27 mouse cellular contexts compared by ENCODE assay signal in genomic region chr6:71713532-71713931, GRCm38 (mm10). TPM values are rescaled to one million over a fixed set of nuclear protein-coding genes. Genes with fewer than 3 reads are reported as not detected.
A peak's percentile ranks its signal among the peaks of the same experiment; 100 is the strongest.
DNase-seq lines count a peak whose midpoint lies in the region; ATAC-seq and TF ChIP-seq lines count a peak whose summit lies in the region.
"Had no signal": no experiment of that assay in that cellular context is flagged by ENCODE, and none has a peak within 500 bp of the region (broad histone marks: within the 10 kb centered on the region; RNA-seq: fewer than 3 reads in every experiment).

No protein-coding gene starts in this region.

- TF ChIP-seq CTCF in lung, postnatal 0 days (IDR thresholded peaks at IDR 0.05): 0 out of 2 replicates have a peak, but pooled peaks have one; percentile 12
- TF ChIP-seq CTCF in lung, adult 2 months (IDR thresholded peaks at IDR 0.05; ENCODE audit: insufficient read depth, low read length): no peak
- peak in 1 of 2 experiments; percentile 24; a peak in 1 of 4 replicates for TF ChIP-seq CTCF in CH12.LX (conservative IDR thresholded peaks at IDR 0.05 in 1 of 2, IDR thresholded peaks at IDR 0.05 in 1 of 2; ENCODE audit: low read depth in 2 of 2, low read length in 2 of 2)

- WGBS in heart, embryonic 10.5 days: 76% methylated on average over 2 of the region's 2 CpGs
- WGBS in lung, postnatal 0 days: 73% methylated on average over 2 of the region's 2 CpGs
- WGBS in lung, adult 2 months: 93% methylated on average over 2 of the region's 2 CpGs
- WGBS in kidney, embryonic 15.5 days: 82% methylated on average over 2 of the region's 2 CpGs

- no peaks in the 10 kb centered on the region for H3K9me3 ChIP-seq in heart, embryonic 10.5 days
- H3K9me3 ChIP-seq in lung, postnatal 0 days (ENCODE audit: low read length): no peaks in the 10 kb centered on the region
- H3K9me3 ChIP-seq in CH12.LX (replicated peaks; ENCODE audit: low read length): no peaks in the 10 kb centered on the region
- no peaks in the 10 kb centered on the region for H3K9me3 ChIP-seq in kidney, embryonic 15.5 days (replicated peaks)
- H3K9me3 ChIP-seq: forebrain, embryonic 13.5 days; heart, embryonic 15.5 days; hindbrain, embryonic 12.5 days; midbrain, embryonic 12.5 days; neural tube, embryonic 13.5 days had no signal

- no peak for TF ChIP-seq POLR2A in lung, adult 2 months (IDR thresholded peaks at IDR 0.05; ENCODE audit: borderline replicate concordance, extremely low read depth, low read depth, low read length)
- TF ChIP-seq POLR2A in CH12.LX (IDR thresholded peaks at IDR 0.05; ENCODE audit: low read depth, low read length): no peak

- in situ Hi-C loops in CH12.LX (cut with MboI; ENCODE audit: low pct_ligation_motif_present, low pct_unique_long_range_greater_than_20kb, low sequenced_read_pairs): no loop called here

- peak; percentile 57 for DNase-seq in heart, embryonic 10.5 days (ENCODE audit: low spot score)
- no peak for DNase-seq in heart, adult 18-20 months
- DNase-seq in lung, postnatal 0 days (ENCODE audit: low spot score): no peak
- no peak for DNase-seq in lung, adult 2 months
- DNase-seq in CH12.LX (ENCODE audit: extremely low read depth): no peak
- DNase-seq in frontal cortex, postnatal 14 days (ENCODE audit: low spot score in 2 of 2): no peak
- DNase-seq: adrenal gland, adult 8-10 months; cerebellum, adult 2 months; cerebellum, postnatal 14 days; gastrocnemius, adult 2 months; gastrocnemius, postnatal 36 days; kidney, adult 11 months; kidney, postnatal 36 days; layer of hippocampus, postnatal 36 days; liver; lung, embryonic 14.5 days; thymus, adult 18-20 months; thymus, postnatal 36 days had no signal

- H3K36me3 ChIP-seq in heart, embryonic 10.5 days: peaks cover 12% of the 10 kb centered on the region
- H3K36me3 ChIP-seq in lung, postnatal 0 days (ENCODE audit: insufficient read depth, low read length): no peaks in the 10 kb centered on the region
- H3K36me3 ChIP-seq in CH12.LX (replicated peaks in 1 of 2; ENCODE audit: control insufficient read depth in 1 of 2, insufficient read depth in 1 of 2, low read length in 1 of 2): no peaks in the 10 kb centered on the region
- no peaks in the 10 kb centered on the region for H3K36me3 ChIP-seq in kidney, embryonic 15.5 days
- H3K36me3 ChIP-seq: heart, embryonic 15.5 days; hindbrain, embryonic 12.5 days; midbrain, embryonic 12.5 days had no signal

- no peak for TF ChIP-seq EP300 in lung, postnatal 0 days (IDR thresholded peaks at IDR 0.05)
- no peak for TF ChIP-seq EP300 in CH12.LX (IDR thresholded peaks at IDR 0.05; ENCODE audit: low read length)

- no peak overlapping the region for H3K4me2 ChIP-seq in lung, postnatal 0 days (replicated peaks; ENCODE audit: low read depth, low read length)
- H3K4me2 ChIP-seq in CH12.LX (ENCODE audit: insufficient read depth, low read depth, poor library complexity, severe bottlenecking): no peak overlapping the region
- no peak overlapping the region for H3K4me2 ChIP-seq in kidney, embryonic 15.5 days
- H3K4me2 ChIP-seq: forebrain, embryonic 13.5 days; heart, embryonic 15.5 days; hindbrain, embryonic 12.5 days; lung, embryonic 14.5 days; midbrain, embryonic 12.5 days; neural tube, embryonic 13.5 days had no signal

- H3K79me2 ChIP-seq in CH12.LX (replicated peaks; ENCODE audit: control insufficient read depth, extremely low read depth, insufficient read depth, poor library complexity, severe bottlenecking): no peaks in the 10 kb centered on the region

- H3K9ac ChIP-seq in lung, postnatal 0 days (replicated peaks; ENCODE audit: low read depth): no peak overlapping the region
- no peak overlapping the region for H3K9ac ChIP-seq in CH12.LX (ENCODE audit: insufficient read depth, low read depth)
- H3K9ac ChIP-seq in kidney, embryonic 15.5 days: no peak overlapping the region
- H3K9ac ChIP-seq: forebrain, embryonic 13.5 days; heart, embryonic 15.5 days; hindbrain, embryonic 12.5 days; liver, embryonic 14.5 days; lung, embryonic 14.5 days; midbrain, embryonic 12.5 days; neural tube, embryonic 13.5 days had no signal

- TF ChIP-seq RAD21 in CH12.LX (IDR thresholded peaks at IDR 0.05; ENCODE audit: low read depth, low read length): no peak; the same call in none of the 2 replicates

- H3K4me1 ChIP-seq in heart, embryonic 10.5 days: peaks cover 21% of the 10 kb centered on the region
- peaks cover 6% of the 10 kb centered on the region; the same call in 1 of the 2 replicates for H3K4me1 ChIP-seq in lung, postnatal 0 days (ENCODE audit: insufficient read depth, low read depth, low read length)
- H3K4me1 ChIP-seq in lung, adult 2 months (ENCODE audit: control insufficient read depth, insufficient read depth, low read length): peaks cover 11% of the 10 kb centered on the region
- peaks cover 8 to 17% of the 10 kb centered on the region in 2 experiments for H3K4me1 ChIP-seq in CH12.LX (ENCODE audit: control insufficient read depth in 1 of 2, insufficient read depth in 2 of 2)
- peaks cover 7% of the 10 kb centered on the region for H3K4me1 ChIP-seq in kidney, embryonic 15.5 days

- no peak for ATAC-seq in lung, postnatal 0 days
- peak; percentile 50; the same call in 1 of the 2 replicates for ATAC-seq in common myeloid progenitor, adult 5-6 weeks (replicated peaks; ENCODE audit: low read depth, poor library complexity, severe bottlenecking)
- ATAC-seq in kidney, embryonic 15.5 days (replicated peaks; ENCODE audit: low FRiP score): no peak
- ATAC-seq: activated CD4-positive, CD25-positive, alpha-beta regulatory T cell, adult 4 months; forebrain, embryonic 13.5 days had no signal

- no peak overlapping the region for H3K4me3 ChIP-seq in heart, embryonic 10.5 days
- H3K4me3 ChIP-seq in lung, postnatal 0 days (ENCODE audit: low read depth, low read length): no peak overlapping the region
- H3K4me3 ChIP-seq in lung, adult 2 months (replicated peaks; ENCODE audit: extremely low read depth, low read depth, low read length): no peak overlapping the region
- no peak overlapping the region for H3K4me3 ChIP-seq in CH12.LX (replicated peaks in 1 of 3; ENCODE audit: low read depth in 2 of 3, low read length in 2 of 3, poor library complexity in 1 of 3)
- no peak overlapping the region for H3K4me3 ChIP-seq in kidney, embryonic 15.5 days (replicated peaks)
- H3K4me3 ChIP-seq: forebrain, embryonic 13.5 days; gastrocnemius, adult 2 months; heart, embryonic 15.5 days; hindbrain, embryonic 12.5 days; midbrain, embryonic 12.5 days; neural tube, embryonic 13.5 days had no signal

- dilution Hi-C loops in CH12.LX (cut with MboI; ENCODE audit: extremely low pct_ligation_motif_present, extremely low pct_unique_long_range_greater_than_20kb, low sequenced_read_pairs): no loop called here

- H3K27ac ChIP-seq in heart, embryonic 10.5 days: no peak overlapping the region
- H3K27ac ChIP-seq in lung, postnatal 0 days (ENCODE audit: low read length): no peak overlapping the region
- H3K27ac ChIP-seq in CH12.LX (ENCODE audit: insufficient read depth, low read depth): no peak overlapping the region
- H3K27ac ChIP-seq in kidney, embryonic 15.5 days: no peak overlapping the region
- H3K27ac ChIP-seq: forebrain, embryonic 13.5 days; heart, embryonic 15.5 days; hindbrain, embryonic 12.5 days; liver, embryonic 14.5 days; midbrain, embryonic 12.5 days; neural tube, embryonic 13.5 days had no signal

- peaks cover 8% of the 10 kb centered on the region; the same call in 1 of the 2 replicates for H3K27me3 ChIP-seq in heart, embryonic 10.5 days (ENCODE audit: insufficient read depth, poor library complexity, severe bottlenecking)
- peaks cover 6% of the 10 kb centered on the region; the same call in 1 of the 2 replicates for H3K27me3 ChIP-seq in lung, postnatal 0 days (replicated peaks; ENCODE audit: insufficient read depth, low read length)
- H3K27me3 ChIP-seq in CH12.LX (replicated peaks): peaks cover 8% of the 10 kb centered on the region
- peaks cover 10% of the 10 kb centered on the region for H3K27me3 ChIP-seq in kidney, embryonic 15.5 days
- H3K27me3 ChIP-seq: forebrain, embryonic 13.5 days; hindbrain, embryonic 12.5 days; neural tube, embryonic 13.5 days had no signal

TF ChIP-seq in CH12.LX, 34 proteins besides CTCF, POLR2A, EP300 and RAD21:
- TF ChIP-seq ZNF384 (IDR thresholded peaks at IDR 0.05; ENCODE audit: low read depth, low read length): peak; percentile 59
- TF ChIP-seq USF2 (conservative IDR thresholded peaks at IDR 0.05; ENCODE audit: low read depth, low read length): no peak

RNA-seq across cellular contexts. Expression of gene Reep1, which starts 6.2 kb away (rescaled TPM):
- 21.2 and 24.9 TPM in 2 replicates for polyA plus RNA-seq in heart, embryonic 10.5 days (2016; fragmentation: Nextera tagmentation; extraction: Ambion mirVana)
- total RNA-seq in heart, adult 18-20 months (2021): 10 to 100 TPM; 19.0 to 20.2 TPM
- 12.6 and 13.4 TPM in 2 replicates for polyA plus RNA-seq in lung, postnatal 0 days (2015; fragmentation: Nextera tagmentation; extraction: Ambion mirVana)
- 5.3 and 6.7 TPM in 2 replicates for polyA plus RNA-seq in lung, adult 2 months (2012; rRNA removed)
- total RNA-seq in CH12.LX (2012; rRNA removed) (0.38 and 1.3 TPM in 2 replicates), CH12.LX (2014; rRNA removed) (0.97 and 1.2 TPM in 2 replicates)
- 0.33 and 0.34 TPM in 2 replicates for polyA plus RNA-seq in CH12.LX (2012; ENCODE audit: insufficient read length, low read depth)
- 0.53 and 0.73 TPM in 2 replicates for total RNA-seq in common myeloid progenitor, adult 5-6 weeks (2017)
- 13.2 and 15.0 TPM in 2 replicates for polyA plus RNA-seq in kidney, embryonic 15.5 days (2015; fragmentation: Nextera tagmentation; extraction: Ambion mirVana)
